Mouse (Mus musculus) mouse trophoblast stem cell (cell line): ENCODE results near the gene Mllt11.

Experiments used
- in situ Hi-C, 2 experiments: fragments of 300-500 bp; cut with MseI, MboI; formaldehyde crosslinking; loops; 2 replicates in 1 of 2; 3 replicates in 1 of 2; pipeline ENCODE4 v1.15.1; 2025

Gene Mllt11

GRCm38 (mm10) chr3:95246465-95247231 is 14.7 kb upstream of the Mllt11 start:
- in situ Hi-C loops: no loop called here

GRCm38 (mm10) chr3:95243086-95243485 is 11.1 kb upstream of the Mllt11 start:
- in situ Hi-C loops: no loop called here

GRCm38 (mm10) chr3:95241498-95241897 is 9.5 kb upstream of the Mllt11 start, which contains the start of gene Gm128:
Gm128 (minus strand) TSS chr3:95241598.
- in situ Hi-C loops: no loop called here

- in situ Hi-C loops: no loop called here
Measured at GRCm38 (mm10) chr3:95240900-95241299, 8.9 kb upstream of the Mllt11 start.

- in situ Hi-C loops: no loop called here
Measured at GRCm38 (mm10) chr3:95239971-95240370, 8.0 kb upstream of the Mllt11 start.

- in situ Hi-C loops: no loop called here
Measured at GRCm38 (mm10) chr3:95239022-95239421, 7.1 kb upstream of the Mllt11 start.

GRCm38 (mm10) chr3:95237541-95238099 is 5.6 kb upstream of the Mllt11 start:
- in situ Hi-C loops: no loop called here

- in situ Hi-C loops: no loop called here
Measured at GRCm38 (mm10) chr3:95235386-95236301, 3.7 kb upstream of the Mllt11 start.

GRCm38 (mm10) chr3:95233303-95233980 is 1.5 kb upstream of the Mllt11 start:
- in situ Hi-C loops: no loop called here

GRCm38 (mm10) chr3:95232771-95233170 is 800 bp upstream of the Mllt11 start:
- in situ Hi-C loops: no loop called here

GRCm38 (mm10) chr3:95230495-95231297 is 1.3 kb downstream of the Mllt11 start:
- in situ Hi-C loops: no loop called here

GRCm38 (mm10) chr3:95229781-95230494 is 2.0 kb downstream of the Mllt11 start:
- in situ Hi-C loops: no loop called here

GRCm38 (mm10) chr3:95228894-95229780 is 2.8 kb downstream of the Mllt11 start:
- in situ Hi-C loops: no loop called here

GRCm38 (mm10) chr3:95228148-95228893 is 3.6 kb downstream of the Mllt11 start, which contains the start of gene Cdc42se1:
Cdc42se1 (plus strand) TSS chr3:95228732.
- in situ Hi-C loops: no loop called here

- in situ Hi-C loops: no loop called here
Measured at GRCm38 (mm10) chr3:95227214-95227613, 4.8 kb downstream of the Mllt11 start.

GRCm38 (mm10) chr3:95224295-95224694 is 7.7 kb downstream of the Mllt11 start:
- in situ Hi-C loops: no loop called here

GRCm38 (mm10) chr3:95223041-95223440 is 8.9 kb downstream of the Mllt11 start:
- in situ Hi-C loops: no loop called here

- in situ Hi-C loops: no loop called here
Measured at GRCm38 (mm10) chr3:95218466-95219137, 13.4 kb downstream of the Mllt11 start.
